Mouse (Mus musculus) ES-Bruce4 (cell line): ENCODE measurements around the gene Abhd6.

Source experiments
- CTCF ChIP-seq: IDR thresholded peaks from one replicate; pipeline ENCODE4 v1.8.1; 2011; ENCODE audit warnings: low read depth, low read length
- EP300 ChIP-seq: IDR thresholded peaks from 2 replicates; pipeline ENCODE4 v1.6.1; 2011; ENCODE audit warnings: low read depth, low read length; ENCODE audit not compliant: insufficient read depth
- POLR2A ChIP-seq: IDR thresholded peaks from one replicate; pipeline ENCODE4 v1.8.1; 2011; ENCODE audit warnings: low read length; ENCODE audit not compliant: insufficient read depth

DNA sequence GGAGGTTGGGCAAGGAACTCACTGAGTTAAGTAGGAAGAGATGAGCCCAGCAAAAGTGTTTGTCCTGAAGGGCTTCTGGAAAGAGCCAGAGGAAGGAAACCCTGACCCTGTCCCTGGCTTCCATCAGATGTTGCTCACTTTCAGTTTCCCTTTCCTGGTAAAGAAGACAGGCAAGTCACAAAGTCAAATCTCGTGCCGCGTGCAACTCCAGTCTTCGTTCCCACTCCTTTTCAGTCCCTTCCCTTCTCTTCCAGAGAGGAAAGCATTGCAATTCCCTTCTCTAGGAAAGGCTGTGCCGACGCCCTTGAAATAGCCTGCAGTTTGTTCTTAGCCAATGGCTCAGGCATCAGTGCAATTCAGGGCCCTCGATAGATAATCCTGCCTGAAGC is 92.9 kb downstream of the Abhd6 start:
- TF ChIP-seq CTCF (no peak), EP300 (no peak), POLR2A (no peak)
